Mouse (Mus musculus): ENCODE measurements at regions not wholly inside any gene's neighbourhood (a gene's known extent, or its start where the extent isn't known, plus 50 kb on each side); places are given as distances from the start of the nearest gene placed in this dataset.
A peak's percentile ranks its signal among the peaks of the same experiment; 100 is the strongest.

DNA sequence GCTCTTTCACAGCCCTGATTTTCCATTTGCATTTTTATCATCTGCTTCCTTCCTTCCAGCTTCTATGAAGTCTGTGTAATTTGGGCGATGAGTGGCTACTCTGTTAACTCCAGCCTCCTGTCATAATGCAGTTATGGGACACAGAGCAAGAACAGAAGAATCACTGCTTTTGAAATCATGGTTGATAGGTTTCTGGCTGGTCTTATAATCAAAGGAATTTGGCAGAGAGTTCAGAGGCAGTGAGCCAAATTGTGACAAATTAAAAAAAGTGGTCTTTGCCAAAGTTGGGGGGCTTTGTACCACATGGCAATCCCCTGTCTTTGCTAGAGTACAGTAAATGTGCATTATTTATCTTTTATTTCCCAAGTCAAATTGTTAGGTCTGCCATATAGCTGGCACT lies 1292.6 kb downstream of the Rapgef2 start:
- DNase-seq, result no peak

DNA sequence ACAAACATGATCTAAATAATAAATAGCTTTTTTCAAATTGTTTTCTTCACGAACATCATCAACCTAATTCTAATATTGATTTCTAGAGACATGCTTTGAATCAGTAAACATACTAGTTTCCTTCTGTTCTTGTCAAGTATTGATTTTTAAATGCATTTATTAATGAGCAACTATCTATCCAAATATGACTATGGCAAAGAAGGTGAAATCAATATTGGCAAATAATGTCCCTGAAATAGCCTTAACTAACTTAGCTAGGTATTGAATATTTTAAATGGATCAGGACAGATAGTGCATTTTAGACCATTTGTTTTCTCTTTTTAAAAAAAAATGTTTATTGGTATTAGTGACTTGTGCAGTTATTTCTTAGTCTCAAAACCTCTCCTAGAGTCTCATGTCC lies 1341.5 kb downstream of the Rapgef2 start:
- no peak for DNase-seq

DNA sequence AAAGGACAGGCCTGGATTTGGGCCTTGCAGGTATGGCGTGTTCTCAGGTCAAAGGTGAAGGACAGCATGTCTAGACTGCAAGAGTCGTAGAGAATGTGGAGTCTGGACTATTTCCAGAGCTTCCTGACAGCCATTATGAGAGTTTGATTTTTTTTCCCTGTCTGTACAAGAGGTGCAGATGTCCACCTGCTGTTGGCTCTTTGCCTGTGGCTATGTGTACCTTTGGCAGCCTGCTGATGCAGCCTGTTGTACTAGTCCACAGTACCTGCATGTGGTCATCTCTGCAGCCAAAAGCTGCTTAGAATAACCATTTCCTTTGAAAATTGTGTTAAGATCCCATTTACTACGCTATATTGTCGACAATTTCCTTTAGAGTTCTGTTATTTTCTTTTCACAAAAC lies 1389.1 kb downstream of the Rapgef2 start:
- DNase-seq, result no peak

DNA sequence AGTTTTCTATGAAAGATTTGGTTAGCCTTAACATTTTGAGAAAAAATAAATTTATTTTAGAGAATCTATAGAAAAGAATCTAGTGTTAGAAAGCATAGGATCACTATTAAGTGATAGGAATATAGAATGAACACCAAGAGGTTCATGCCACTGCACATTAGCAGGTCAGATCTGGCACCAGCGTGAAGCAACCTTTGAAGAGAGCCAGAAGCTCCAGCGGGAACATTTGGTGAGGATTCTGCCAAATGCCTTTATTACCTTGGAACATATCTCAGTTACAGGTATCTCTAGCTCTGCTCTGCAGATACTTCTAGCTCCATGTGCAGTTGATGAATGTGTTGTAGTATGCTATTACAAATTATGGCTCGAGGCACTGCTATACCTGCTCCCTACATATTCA lies 1398.7 kb downstream of the Rapgef2 start:
- no peak for DNase-seq

DNA sequence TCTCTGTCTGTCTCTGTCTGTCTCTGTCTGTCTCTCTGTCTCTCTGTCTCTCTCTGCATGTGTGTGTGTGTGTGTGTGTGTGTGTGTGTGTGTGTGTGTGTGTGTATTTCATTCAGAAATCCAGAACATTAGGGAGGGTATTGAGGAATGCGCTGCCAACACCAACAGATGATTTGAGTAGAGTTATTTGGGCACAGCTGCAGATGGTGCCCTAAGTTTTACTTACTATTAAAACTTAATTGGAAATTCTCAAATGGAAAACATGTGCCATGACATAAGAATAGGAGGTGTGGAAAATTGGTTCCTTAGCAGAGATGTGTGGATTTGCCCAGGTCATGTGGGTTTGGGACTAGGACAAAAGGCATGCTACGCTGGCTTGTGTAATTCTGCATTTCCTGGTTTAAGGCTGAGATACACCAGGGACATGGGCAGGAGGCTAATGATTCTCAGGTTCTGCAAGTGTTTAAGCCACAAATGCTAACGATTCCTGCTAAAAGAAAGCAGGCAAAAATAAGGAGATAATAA lies 1437.5 kb downstream of the Rapgef2 start:
- no peak for DNase-seq

DNA sequence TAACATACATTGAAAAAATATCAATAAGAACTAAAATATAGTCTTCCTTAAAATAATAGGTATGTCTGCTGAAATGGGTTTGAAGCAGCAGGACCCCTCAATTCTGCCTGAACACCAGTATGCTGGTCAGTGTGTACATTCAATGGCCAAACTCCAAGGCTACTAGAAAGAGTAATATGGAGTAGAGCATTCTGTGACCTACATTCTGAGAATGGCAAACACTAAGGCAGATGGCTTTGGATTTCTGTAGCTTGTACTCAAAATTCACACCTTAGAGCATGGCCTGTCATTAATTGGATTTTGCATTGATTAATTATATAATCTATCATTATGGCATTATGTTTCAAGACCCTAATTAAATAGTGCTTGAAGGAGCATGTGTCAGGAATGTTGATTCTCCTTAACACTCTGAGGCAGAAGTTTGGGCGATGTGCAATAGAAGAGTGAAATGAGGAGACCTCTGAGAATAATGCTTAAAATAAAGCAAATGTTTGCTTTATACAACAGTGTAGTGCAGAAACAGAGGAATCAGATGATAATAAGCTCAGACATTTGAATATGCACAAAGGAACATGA lies 1454.0 kb downstream of the Rapgef2 start:
- DNase-seq, result no peak

DNA sequence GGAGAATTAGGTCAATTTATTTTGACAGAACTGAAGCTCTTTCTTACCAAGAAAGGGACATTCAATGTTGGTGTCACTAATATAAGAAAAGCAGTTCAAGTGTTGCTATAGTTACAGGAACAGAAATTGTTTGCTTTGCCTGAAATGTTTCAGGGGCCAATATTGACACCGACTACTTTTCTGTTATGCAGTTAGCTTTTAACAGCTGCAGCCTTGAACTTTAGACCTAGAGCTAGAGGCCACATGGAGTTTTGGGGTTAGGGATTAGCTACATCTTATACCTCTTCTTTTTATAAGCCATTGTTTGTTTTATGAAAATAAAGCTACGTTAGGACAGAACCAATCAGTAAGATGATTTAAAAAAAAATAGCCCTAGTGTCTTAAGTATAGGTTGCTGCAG lies 1454.6 kb downstream of the Rapgef2 start:
- DNase-seq, result no peak

DNA sequence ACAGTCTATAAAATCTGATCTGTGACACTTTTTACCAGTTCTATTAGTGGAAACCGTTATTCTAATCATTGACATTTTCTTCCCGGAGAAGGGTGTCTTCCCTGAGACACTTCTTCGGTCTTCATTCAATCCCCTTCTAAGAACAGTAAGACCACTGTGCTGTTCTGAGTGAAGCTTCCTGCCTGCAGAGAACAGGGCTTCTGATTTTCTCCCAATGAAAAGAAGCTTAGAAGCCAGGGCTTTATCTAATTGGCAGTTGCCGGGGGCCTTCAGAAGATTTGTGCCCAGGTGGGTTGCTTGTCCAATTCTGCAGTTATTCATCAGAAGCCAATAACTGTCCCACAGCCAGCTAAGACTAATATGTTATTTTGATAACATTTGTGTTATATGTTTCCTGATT lies 1455.1 kb downstream of the Rapgef2 start:
- DNase-seq, result no peak

DNA sequence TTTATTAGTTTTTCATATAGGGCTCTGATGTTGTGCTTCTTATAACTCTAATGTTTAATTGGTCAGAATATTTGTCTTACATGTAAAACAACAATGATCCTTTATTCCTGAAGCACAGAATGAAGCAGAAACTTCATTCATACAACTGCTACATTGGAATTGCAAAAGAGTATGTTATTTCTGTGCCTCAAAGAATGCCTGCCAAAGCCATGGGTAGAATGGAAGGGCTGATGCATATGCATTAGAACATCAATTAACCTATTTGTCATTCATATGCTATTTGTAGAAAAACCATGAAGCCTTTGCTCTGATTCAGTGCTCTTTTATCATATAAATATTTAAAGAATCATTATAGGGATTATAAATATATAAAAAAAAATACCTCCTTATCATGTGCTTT lies 1456.1 kb downstream of the Rapgef2 start:
- no peak for DNase-seq

DNA sequence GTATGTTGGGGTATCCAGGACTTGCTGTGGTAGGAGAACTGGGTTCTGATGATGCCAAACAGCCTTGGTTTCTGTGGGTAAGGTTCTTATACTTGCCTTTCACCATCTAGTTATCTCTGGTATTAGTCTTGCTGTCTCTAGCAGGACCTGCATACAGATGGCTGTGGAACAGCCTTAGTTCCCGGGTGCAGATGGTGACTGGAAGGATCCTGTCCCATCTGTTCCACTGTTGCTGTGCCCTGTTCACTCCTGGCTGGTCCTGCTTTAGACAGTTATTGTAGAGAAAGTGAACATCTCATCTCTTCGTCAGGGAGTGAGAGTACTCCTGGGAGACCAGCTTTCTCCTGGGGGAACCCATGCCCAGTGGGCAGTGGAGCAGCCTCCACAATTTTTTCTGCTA lies 1485.5 kb downstream of the Rapgef2 start:
- DNase-seq, result no peak

DNA sequence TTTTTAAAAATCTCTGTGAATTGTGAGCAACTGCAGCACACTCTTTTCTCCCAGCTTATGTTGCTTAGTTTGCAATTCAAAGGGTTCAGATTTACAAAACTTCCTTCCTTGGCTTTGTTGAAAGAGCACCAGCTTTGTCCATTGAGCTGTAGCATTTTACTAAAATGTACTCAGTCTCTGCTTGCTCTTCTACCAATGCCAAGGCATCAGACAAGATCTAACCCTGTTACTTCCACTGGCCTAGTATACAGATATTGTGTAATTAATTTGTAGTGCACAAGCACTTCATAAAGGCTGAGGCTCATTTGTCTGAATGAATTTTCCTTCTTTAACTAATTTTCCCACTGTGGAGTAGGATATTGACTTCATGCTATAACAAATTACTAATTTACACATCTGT lies 1504.5 kb downstream of the Rapgef2 start:
- DNase-seq, result no peak

DNA sequence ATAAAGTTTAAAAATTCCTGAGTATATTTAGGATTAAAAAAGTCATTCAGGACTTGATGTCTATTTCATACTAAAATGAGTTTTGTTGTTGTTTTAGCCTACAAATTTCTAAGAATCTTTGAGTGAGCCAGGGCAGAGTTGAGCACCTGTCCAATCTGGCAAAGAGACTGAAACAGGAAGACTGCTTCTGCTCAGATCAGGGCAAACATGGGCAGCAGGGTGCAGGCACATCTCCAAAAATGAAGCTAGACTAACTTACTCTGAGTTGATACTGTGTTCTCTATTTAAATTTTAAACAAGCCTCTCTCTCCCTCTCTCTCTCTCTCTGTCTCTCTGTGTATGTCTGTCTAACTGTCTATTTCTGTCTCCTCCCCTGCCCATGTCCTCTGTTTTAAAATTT lies 1505.0 kb downstream of the Rapgef2 start:
- DNase-seq, result peak; percentile 1

DNA sequence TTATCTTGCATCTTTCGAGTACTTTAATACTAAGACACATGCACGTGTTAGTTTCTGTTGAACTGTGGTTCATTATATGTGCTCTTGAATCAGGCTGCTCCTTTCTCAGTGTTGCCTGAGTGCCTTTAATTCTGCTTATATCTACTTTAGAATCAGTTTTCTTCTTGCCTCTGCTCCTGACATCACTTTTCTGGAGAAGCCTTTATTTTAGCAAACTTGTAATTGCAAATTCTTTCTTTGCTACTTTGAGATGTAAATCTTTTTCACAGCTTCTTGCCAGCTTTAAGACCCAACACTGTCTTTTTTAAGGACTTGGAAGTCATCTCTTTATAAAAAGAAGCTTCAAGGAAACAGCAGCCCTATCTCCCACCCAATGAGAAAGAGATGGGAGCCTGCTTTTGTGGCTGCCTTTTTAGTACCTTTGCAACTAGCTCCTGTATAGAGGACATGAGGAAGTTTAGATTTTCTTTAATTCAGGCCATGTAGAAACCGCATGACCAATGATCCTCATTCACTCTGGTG lies 1527.4 kb downstream of the Rapgef2 start:
- no peak for DNase-seq

DNA sequence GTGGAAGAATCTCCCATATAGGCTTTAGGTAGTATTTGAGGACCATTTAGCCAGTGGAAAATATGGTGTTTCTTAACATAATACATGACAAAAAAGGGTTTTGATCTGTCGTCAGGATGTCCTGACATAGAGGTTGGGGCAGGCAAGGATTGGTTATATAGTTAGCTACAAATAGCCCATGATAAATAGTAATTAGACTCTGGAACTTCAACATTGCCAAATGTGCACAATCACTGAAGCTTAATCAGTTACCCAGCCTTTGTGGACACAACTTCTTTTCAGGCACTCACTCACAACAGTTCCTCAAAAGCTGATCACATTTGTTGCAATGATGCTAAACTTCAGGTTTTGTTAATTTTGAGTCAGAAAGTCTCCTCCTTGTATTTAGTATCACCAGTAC lies 1528.0 kb downstream of the Rapgef2 start:
- no peak for DNase-seq

DNA sequence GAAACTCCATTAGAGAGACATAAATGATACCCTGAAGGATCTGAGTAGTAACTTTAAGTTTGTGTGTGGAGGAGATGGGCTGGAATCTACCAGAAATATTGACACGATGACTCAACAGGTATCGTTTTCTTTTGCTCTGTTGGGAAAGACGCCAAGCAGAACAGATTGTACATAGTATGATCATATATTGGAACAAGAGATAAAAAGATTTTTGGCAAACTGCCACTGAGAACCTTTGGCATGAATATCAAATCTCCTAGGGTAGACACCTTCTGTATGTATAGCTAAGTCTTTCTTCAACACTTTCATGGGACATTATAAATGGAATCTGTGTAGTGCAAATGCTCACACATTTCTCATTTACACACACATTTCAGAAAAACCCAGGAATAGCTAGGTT lies 1544.2 kb downstream of the Rapgef2 start:
- DNase-seq, result no peak

DNA sequence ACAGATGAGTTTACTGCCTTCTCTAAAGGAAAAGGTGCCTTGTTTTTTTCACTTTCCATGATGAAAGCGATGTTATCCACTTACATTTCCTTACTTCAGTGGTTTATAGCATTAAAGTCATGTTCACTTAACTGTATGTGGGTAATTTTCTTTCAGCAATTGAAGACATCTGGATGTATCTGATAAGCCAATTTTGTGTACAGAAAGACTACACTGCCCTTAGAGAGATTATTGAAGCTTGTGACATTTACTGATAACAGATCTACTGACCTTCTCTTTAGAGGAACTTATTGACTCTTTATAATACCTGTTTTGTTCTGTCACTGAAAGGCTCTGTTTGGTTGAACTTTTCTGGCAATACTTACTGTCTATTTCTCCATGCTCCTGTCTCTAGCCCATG lies 1568.5 kb downstream of the Rapgef2 start:
- no peak for DNase-seq

DNA sequence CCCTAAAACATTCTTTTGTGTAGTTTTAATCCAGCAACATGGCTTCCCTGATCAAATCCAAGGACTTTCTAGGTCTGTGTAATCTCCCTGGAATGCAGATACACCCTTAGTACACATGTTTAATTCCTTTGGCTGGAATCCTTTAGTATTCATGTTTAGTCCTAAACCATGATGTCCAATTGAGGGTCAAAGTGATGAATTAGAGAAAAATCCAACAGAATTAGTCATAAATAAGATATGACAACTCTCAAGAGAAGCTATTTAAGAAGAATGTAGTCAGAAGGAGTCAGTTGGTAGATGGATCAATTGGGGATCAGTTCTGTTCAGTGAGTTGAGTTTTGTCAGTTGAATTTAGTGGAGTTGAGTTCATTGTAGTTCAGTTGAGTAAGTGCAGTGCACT lies 1590.7 kb downstream of the Rapgef2 start:
- DNase-seq, result no peak

DNA sequence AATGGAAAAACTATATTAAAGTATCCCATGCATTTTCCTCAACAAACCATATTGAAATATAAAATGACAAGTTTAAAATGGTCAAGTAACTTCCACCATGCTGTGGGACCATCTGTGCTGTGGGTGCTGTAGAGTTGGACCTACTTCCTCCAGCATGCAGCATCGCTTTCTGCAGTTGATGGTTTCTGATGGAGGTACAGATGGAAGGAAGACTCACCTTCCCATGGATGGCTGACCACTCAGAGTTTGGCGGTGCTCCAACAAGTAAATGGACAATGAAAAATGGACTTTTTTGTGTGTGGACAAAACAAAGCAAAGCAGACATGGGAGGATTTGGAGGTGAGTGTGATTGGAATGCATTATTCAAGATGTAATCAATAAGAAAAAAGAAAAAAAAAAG lies 1592.3 kb downstream of the Fstl5 start:
- DNase-seq, result no peak

DNA sequence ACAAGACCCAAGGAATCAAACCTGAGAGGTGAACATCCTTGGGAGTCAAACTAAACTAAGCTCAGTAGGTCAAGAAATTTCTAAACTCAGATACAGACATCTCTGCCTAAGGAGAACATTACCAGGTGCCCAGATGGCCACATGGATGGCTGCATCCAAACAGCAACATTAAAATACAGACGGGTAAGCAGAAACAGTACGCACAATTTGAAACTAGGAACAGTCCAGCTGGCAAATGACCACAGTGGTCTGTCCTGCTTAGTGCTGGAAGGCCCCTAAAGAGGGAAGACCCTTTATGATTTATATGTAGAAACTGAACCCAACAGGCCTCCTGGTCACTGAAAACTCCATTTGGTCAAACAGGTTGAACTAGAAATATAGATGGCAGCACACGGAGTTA lies 1579.8 kb downstream of the Fstl5 start:
- no peak for DNase-seq
